Mouse (Mus musculus) lung, adult 10 weeks (tissue): Measurements from ENCODE around the gene Ctrc. TPM values are rescaled to one million over a fixed set of nuclear protein-coding genes. Genes with fewer than 3 reads are reported as not detected.

Source experiments
- polyA plus RNA-seq: library from polyadenylated mRNA; stranded (reverse); fragments of 350-450 nt; fragmentation: Illumina TruSeq; extraction: RNeasy Lipid Tissue Mini Kit (QIAGEN cat#74804); gene quantifications from one replicate; pipeline ENCODE4 v1.2.3, GENCODE M21; 2014; ENCODE audit warnings: low read depth, low replicate concordance; ENCODE audit not compliant: insufficient read depth

The Ctrc gene
- not detected for polyA plus RNA-seq

GRCm38 (mm10) chr4:141845999-141846398 is at the start of gene Ctrc:
Gene Ctrc (minus strand): TSS chr4:141846359.

GRCm38 (mm10) chr4:141874601-141875460 is 28.7 kb upstream of the Ctrc start, which contains the start of gene Efhd2:
Gene Efhd2 (minus strand): TSS chr4:141874920.

GRCm38 (mm10) chr4:141826060-141826459 is 20.1 kb downstream of the Ctrc start, which contains the start of gene Cela2a:
Gene Cela2a (minus strand): TSS chr4:141826160.

GRCm38 (mm10) chr4:141793282-141794151 is 52.6 kb downstream of the Ctrc start, which contains the start of gene Casp9:
Gene Casp9 (plus strand): TSS chr4:141793612.

GRCm38 (mm10) chr4:141790524-141790990 is 55.6 kb downstream of the Ctrc start, which contains the start of gene Dnajc16:
Gene Dnajc16 (minus strand): TSS chr4:141790931.

Other genes with a start within 250 kb of the Ctrc start
- 19.7 TPM for gene Fblim1, start 240.3 kb downstream of the Ctrc start, polyA plus RNA-seq
- 1.9 TPM for gene Tmem82, start 227.7 kb downstream of the Ctrc start, polyA plus RNA-seq
- gene Slc25a34, start 222.5 kb downstream of the Ctrc start, polyA plus RNA-seq, result 2.5 TPM
- 10.9 TPM for gene Plekhm2, start 181.5 kb downstream of the Ctrc start, polyA plus RNA-seq
- 2.7 TPM for gene Rsc1a1, start 160.8 kb downstream of the Ctrc start, polyA plus RNA-seq
- gene Ddi2, start 122.9 kb downstream of the Ctrc start, polyA plus RNA-seq, result 10.1 TPM
- gene Agmat, start 99.7 kb downstream of the Ctrc start, polyA plus RNA-seq, result 0.22 TPM
- 5.2 TPM for gene Dnajc16, start 55.4 kb downstream of the Ctrc start, polyA plus RNA-seq
- gene Casp9, start 52.7 kb downstream of the Ctrc start, polyA plus RNA-seq, result 9.1 TPM
- not detected for gene Cela2a, start 20.2 kb downstream of the Ctrc start, polyA plus RNA-seq
- gene Efhd2, start 28.6 kb upstream of the Ctrc start, polyA plus RNA-seq, result 56.1 TPM
- 8.7 TPM for gene Fhad1, start 168.7 kb upstream of the Ctrc start, polyA plus RNA-seq
- gene Tmem51, start 237.9 kb upstream of the Ctrc start, polyA plus RNA-seq, result 14.6 TPM